Mouse (Mus musculus) brain, embryonic 14.5 days (tissue): ENCODE measurements around the gene Ctdsp2.

Source experiments
- CTCF ChIP-seq: fragments of 200-500 bp; IDR thresholded peaks from 2 replicates; pipeline ENCODE4 v1.5.1; 2012; ENCODE audit warnings: inconsistent platforms, mild to moderate bottlenecking, moderate library complexity, borderline replicate concordance; ENCODE audit not compliant: insufficient read depth, insufficient read length; ENCODE audit errors: extremely low read depth
- POLR2A ChIP-seq: fragments of 200-500 bp; IDR thresholded peaks from 2 replicates; pipeline ENCODE4 v1.6.1; 2012; ENCODE audit warnings: mild to moderate bottlenecking, inconsistent platforms, borderline replicate concordance; ENCODE audit not compliant: poor library complexity, insufficient read depth, insufficient read length, severe bottlenecking; ENCODE audit errors: extremely low read depth

DNA sequence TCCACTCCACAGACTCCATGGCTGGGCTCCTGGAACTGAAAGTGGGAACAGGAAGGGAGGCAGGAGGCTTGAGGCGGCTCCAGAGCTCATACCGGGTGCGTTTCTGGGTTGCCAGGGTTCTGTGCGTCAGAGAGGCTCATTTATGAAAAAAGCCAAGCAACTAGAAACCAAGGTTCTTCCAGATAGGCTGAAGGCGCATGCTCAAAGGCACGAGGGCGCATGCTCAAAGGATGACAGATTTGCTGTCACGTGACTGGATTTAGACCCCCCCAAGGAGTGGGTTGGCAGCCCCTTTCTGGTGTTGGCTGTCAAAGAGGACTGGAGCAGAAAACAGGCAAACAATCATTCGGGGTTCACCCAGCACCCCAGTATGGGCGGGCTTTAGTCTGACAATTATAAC is 16.8 kb upstream of the Ctdsp2 start:
- TF ChIP-seq CTCF: no peak
- no peak for TF ChIP-seq POLR2A
